Mouse (Mus musculus) hindbrain, embryonic 12.5 days (tissue): ENCODE results near the gene Ing4. TPM values are rescaled to one million over a fixed set of nuclear protein-coding genes. Genes with fewer than 3 reads are reported as not detected.

ENCODE experiments used
- ATAC-seq: fragments of 200-750 bp; cut with Nextera tagmentation; 2 replicates; pipeline ENCODE4 v1.8.0; 2017; ENCODE audit warnings: moderate TSS enrichment; ENCODE audit not compliant: low FRiP score
- H3K27ac ChIP-seq: fragments of 300-500 bp; sonication (generic); 2 replicates; pipeline ENCODE4 v1.5.1; 2016; ENCODE audit warnings: mild to moderate bottlenecking
- H3K27me3 ChIP-seq: fragments of 300-500 bp; sonication (generic); 2 replicates; pipeline ENCODE4 v1.6.1; 2016; ENCODE audit warnings: mild to moderate bottlenecking
- H3K36me3 ChIP-seq: fragments of 300-500 bp; sonication (generic); 2 replicates; pipeline ENCODE4 v1.6.1; 2016; ENCODE audit warnings: mild to moderate bottlenecking
- H3K4me1 ChIP-seq: fragments of 300-500 bp; sonication (generic); 2 replicates; pipeline ENCODE4 v1.6.1; 2016
- H3K4me2 ChIP-seq: fragments of 300-500 bp; sonication (generic); replicated peaks from 2 replicates; pipeline ENCODE4 v1.6.1; 2016; ENCODE audit warnings: mild to moderate bottlenecking
- H3K4me3 ChIP-seq: fragments of 300-500 bp; sonication (generic); 2 replicates; pipeline ENCODE4 v1.5.1; 2016; ENCODE audit warnings: mild to moderate bottlenecking
- H3K9ac ChIP-seq: fragments of 300-500 bp; sonication (generic); 2 replicates; pipeline ENCODE4 v1.6.1; 2016; ENCODE audit warnings: mild to moderate bottlenecking, moderate library complexity
- H3K9me3 ChIP-seq: fragments of 300-500 bp; sonication (generic); replicated peaks from 2 replicates; pipeline ENCODE4 v1.6.1; 2016; ENCODE audit warnings: mild to moderate bottlenecking
- WGBS: fragments of 180-500 bp; shearing (Covaris S2); methylation state at CpG from one replicate; pipeline ENCODE4 v1.1.7; 2016; 5-methylcytosine and 5-hydroxymethylcytosine counted together
- polyA plus RNA-seq: library from polyadenylated mRNA; unstranded; fragments of >200 nt; fragmentation: Nextera tagmentation; extraction: Ambion mirVana; gene quantifications from 2 replicates; pipeline ENCODE4 v1.2.1, GENCODE M21; 2016

The Ing4 gene
- polyA plus RNA-seq, 1 experiment from 2014 or later, result 151 TPM

- no peaks in the 10 kb centered on the region for H3K36me3 ChIP-seq
- no peaks in the 10 kb centered on the region for H3K9me3 ChIP-seq
- ATAC-seq, result no peak
- H3K9ac ChIP-seq, result no peak overlapping the region
- H3K27me3 ChIP-seq, result no peaks in the 10 kb centered on the region
- 84% methylated on average over 7 of the region's 7 CpGs for WGBS
- no peak overlapping the region for H3K4me2 ChIP-seq
- no peak overlapping the region for H3K4me3 ChIP-seq
- H3K4me1 ChIP-seq, result peaks cover 10% of the 10 kb centered on the region; the same call in 1 of the 2 replicates
- no peak overlapping the region for H3K27ac ChIP-seq
Measured at GRCm38 (mm10) chr6:125082801-125083386, 43.3 kb downstream of the Ing4 start.

- Histone ChIP-seq H3K4me1 (peaks cover 19% of the 10 kb centered on the region), H3K36me3 (no peaks in the 10 kb centered on the region), H3K4me3 (no peak overlapping the region), H3K27ac (no peak overlapping the region), H3K27me3 (no peaks in the 10 kb centered on the region), H3K9ac (no peak overlapping the region), H3K9me3 (no peaks in the 10 kb centered on the region), H3K4me2 (no peak overlapping the region)
- ATAC-seq, result no peak
- 6% methylated on average over 4 of the region's 4 CpGs for WGBS
Measured at GRCm38 (mm10) chr6:125084424-125084823, 44.9 kb downstream of the Ing4 start.

GRCm38 (mm10) chr6:125087937-125088336 lies 48.4 kb downstream of the Ing4 start:
- 72% methylated on average over 3 of the region's 3 CpGs for WGBS
- no peaks in the 10 kb centered on the region for H3K36me3 ChIP-seq
- peak overlapping the region; percentile 92 for H3K27ac ChIP-seq
- no peak overlapping the region for H3K9ac ChIP-seq
- H3K4me1 ChIP-seq, result peaks cover 29% of the 10 kb centered on the region
- no peaks in the 10 kb centered on the region for H3K9me3 ChIP-seq
- no peak overlapping the region for H3K4me3 ChIP-seq
- H3K27me3 ChIP-seq, result no peaks in the 10 kb centered on the region
- H3K4me2 ChIP-seq, result no peak overlapping the region
- ATAC-seq, result no peak

- 2% methylated on average over 17 of the region's 20 CpGs for WGBS
- Histone ChIP-seq H3K27me3 (no peaks in the 10 kb centered on the region), H3K36me3 (no peaks in the 10 kb centered on the region), H3K9ac (0 out of 2 replicates have a peak overlapping the region, but pooled peaks have one; percentile 20), H3K4me1 (peaks cover 29% of the 10 kb centered on the region), H3K4me3 (no peak overlapping the region), H3K9me3 (no peaks in the 10 kb centered on the region), H3K27ac (peak overlapping the region; percentile 92), H3K4me2 (peak overlapping the region; percentile 50)
- ATAC-seq, result peak; percentile 85
Measured at GRCm38 (mm10) chr6:125088561-125089321, 49.2 kb downstream of the Ing4 start.

GRCm38 (mm10) chr6:125089521-125090321 lies 50.2 kb downstream of the Ing4 start:
- Histone ChIP-seq H3K4me2 (peak overlapping the region; percentile 50), H3K9ac (peak overlapping the region; percentile 50), H3K9me3 (no peaks in the 10 kb centered on the region), H3K27me3 (no peaks in the 10 kb centered on the region), H3K36me3 (no peaks in the 10 kb centered on the region), H3K27ac (peak overlapping the region; percentile 92), H3K4me3 (no peak overlapping the region), H3K4me1 (peaks cover 28% of the 10 kb centered on the region)
- peak; percentile 81 for ATAC-seq
- 4% methylated on average over 15 of the region's 15 CpGs for WGBS

- ATAC-seq, result no peak
- Histone ChIP-seq H3K36me3 (no peaks in the 10 kb centered on the region), H3K9me3 (no peaks in the 10 kb centered on the region), H3K4me2 (peak overlapping the region; percentile 50), H3K27ac (peak overlapping the region; percentile 92), H3K4me1 (peaks cover 27% of the 10 kb centered on the region), H3K9ac (peak overlapping the region; percentile 50; the same call in 1 of the 2 replicates), H3K4me3 (no peak overlapping the region), H3K27me3 (no peaks in the 10 kb centered on the region)
- 51% methylated on average over 10 of the region's 10 CpGs for WGBS
Measured at GRCm38 (mm10) chr6:125090341-125091085, 51.0 kb downstream of the Ing4 start.

- H3K27me3 ChIP-seq, result no peaks in the 10 kb centered on the region
- H3K36me3 ChIP-seq, result no peaks in the 10 kb centered on the region
- WGBS, result 96% methylated on average over 5 of the region's 5 CpGs
- no peak overlapping the region for H3K4me3 ChIP-seq
- ATAC-seq, result no peak
- no peak overlapping the region; the same call in 1 of the 2 replicates for H3K9ac ChIP-seq
- H3K27ac ChIP-seq, result 0 out of 2 replicates have a peak overlapping the region, but pooled peaks have one; percentile 44
- H3K9me3 ChIP-seq, result no peaks in the 10 kb centered on the region
- peaks cover 27% of the 10 kb centered on the region for H3K4me1 ChIP-seq
- no peak overlapping the region for H3K4me2 ChIP-seq
Measured at GRCm38 (mm10) chr6:125092372-125092771, 52.8 kb downstream of the Ing4 start.

- 73% methylated on average over 3 of the region's 3 CpGs for WGBS
- no peak for ATAC-seq
- no peak overlapping the region for H3K4me2 ChIP-seq
- H3K4me1 ChIP-seq, result peaks cover 39% of the 10 kb centered on the region
- peak overlapping the region; percentile 98 for H3K27ac ChIP-seq
- peaks cover 20% of the 10 kb centered on the region for H3K36me3 ChIP-seq
- no peaks in the 10 kb centered on the region for H3K9me3 ChIP-seq
- no peaks in the 10 kb centered on the region for H3K27me3 ChIP-seq
- no peak overlapping the region for H3K9ac ChIP-seq
- no peak overlapping the region for H3K4me3 ChIP-seq
Measured at GRCm38 (mm10) chr6:125094843-125095242, 55.3 kb downstream of the Ing4 start.

GRCm38 (mm10) chr6:125095391-125096278 lies 56.1 kb downstream of the Ing4 start, which contains the start of gene Chd4:
Chd4 (plus strand) TSS chr6:125095981.
- 2% methylated on average over 35 of the region's 45 CpGs for WGBS
- Histone ChIP-seq H3K9ac (peak within 1 kb of the TSS; percentile 97), H3K36me3 (peaks cover 28% of the 10 kb centered on the region), H3K4me2 (peak within 1 kb of the TSS; percentile 96), H3K9me3 (no peaks in the 10 kb centered on the region), H3K27me3 (no peaks in the 10 kb centered on the region), H3K4me3 (peak within 1 kb of the TSS; percentile 98), H3K27ac (peak within 1 kb of the TSS; percentile 98), H3K4me1 (peaks cover 36% of the 10 kb centered on the region)
- ATAC-seq, result peak; percentile 78

GRCm38 (mm10) chr6:125096279-125096596 lies 56.7 kb downstream of the Ing4 start:
- no peak; the same call in 1 of the 2 replicates for ATAC-seq
- H3K36me3 ChIP-seq, result peaks cover 34% of the 10 kb centered on the region
- under 1% methylated on average over 26 of the region's 32 CpGs for WGBS
- H3K4me1 ChIP-seq, result peaks cover 30% of the 10 kb centered on the region
- no peaks in the 10 kb centered on the region for H3K27me3 ChIP-seq
- peak overlapping the region; percentile 98 for H3K4me3 ChIP-seq
- peak overlapping the region; percentile 96 for H3K4me2 ChIP-seq
- peak overlapping the region; percentile 97 for H3K9ac ChIP-seq
- H3K9me3 ChIP-seq, result no peaks in the 10 kb centered on the region
- peak overlapping the region; percentile 98 for H3K27ac ChIP-seq
